Mouse (Mus musculus): ENCODE data around the gene Lce6a. TPM values are rescaled to one million over a fixed set of nuclear protein-coding genes. Genes with fewer than 3 reads are reported as not detected.

Gene Lce6a
- polyA plus RNA-seq (2012; rRNA removed) = not detected in 2 replicates

DNA sequence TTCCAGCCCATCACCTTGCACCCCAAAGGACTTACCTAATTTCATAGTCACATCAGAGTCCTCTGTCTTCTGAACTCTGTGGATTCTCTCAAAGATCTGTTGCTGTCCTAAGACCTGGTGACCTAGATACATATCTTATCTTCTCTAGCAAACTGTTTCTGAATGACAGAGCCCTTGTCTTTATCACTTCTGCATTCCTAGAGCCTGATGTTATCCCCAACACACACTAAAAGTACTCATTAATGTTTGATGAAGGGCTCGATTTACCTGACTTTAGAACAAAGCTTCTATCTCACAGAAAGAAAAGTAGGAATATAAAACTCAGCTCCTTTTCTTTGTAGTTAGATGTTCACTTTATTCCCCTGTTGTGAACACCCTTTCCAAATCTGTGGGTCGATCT is at the start of gene Lce6a:
Lce6a (minus strand) TSS at position 101 of the 400 bp plus-strand sequence.
- H3K4me3 ChIP-seq (replicated peaks; ENCODE audit: extremely low read depth, low read depth, low read length) = no peak within 1 kb of the TSS
- WGBS = 58% methylated on average over 2 of the region's 2 CpGs
- no peak for DNase-seq
- H3K4me1 ChIP-seq (ENCODE audit: control insufficient read depth, insufficient read depth, low read length) = no peaks in the 10 kb centered on the region
- TF ChIP-seq CTCF (IDR thresholded peaks at IDR 0.05; ENCODE audit: insufficient read depth, low read length) = no peak
- TF ChIP-seq POLR2A (IDR thresholded peaks at IDR 0.05; ENCODE audit: borderline replicate concordance, extremely low read depth, low read depth, low read length) = no peak

DNA sequence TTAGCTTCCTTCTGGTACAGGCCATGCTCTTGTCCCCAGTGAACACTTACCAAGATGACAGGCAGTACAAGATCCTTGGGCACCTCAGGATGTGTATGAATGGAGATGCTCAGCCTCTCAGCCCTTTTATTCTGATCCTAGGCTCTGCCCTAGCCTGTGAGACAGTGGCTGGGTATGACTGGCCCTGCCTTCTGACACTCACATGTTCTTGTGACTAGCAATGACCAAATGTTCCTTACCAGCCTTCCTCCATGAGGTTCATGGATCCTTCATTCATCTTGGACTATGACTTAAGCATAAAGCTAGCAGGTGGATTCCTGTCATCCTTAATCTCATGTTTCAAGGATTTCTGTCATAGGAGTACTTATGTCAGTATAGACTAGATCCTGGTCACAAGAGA is 48.8 kb upstream of the Lce6a start, which contains the start of gene Lce1a2:
Lce1a2 (minus strand) TSS at position 101 of the 400 bp plus-strand sequence.
- no peaks in the 10 kb centered on the region for H3K4me1 ChIP-seq (ENCODE audit: control insufficient read depth, insufficient read depth, low read length)
- no peak for DNase-seq
- H3K4me3 ChIP-seq (replicated peaks; ENCODE audit: extremely low read depth, low read depth, low read length) = no peak within 1 kb of the TSS
- no peak for TF ChIP-seq CTCF (IDR thresholded peaks at IDR 0.05; ENCODE audit: insufficient read depth, low read length)
- no peak for TF ChIP-seq POLR2A (IDR thresholded peaks at IDR 0.05; ENCODE audit: borderline replicate concordance, extremely low read depth, low read depth, low read length)

DNA sequence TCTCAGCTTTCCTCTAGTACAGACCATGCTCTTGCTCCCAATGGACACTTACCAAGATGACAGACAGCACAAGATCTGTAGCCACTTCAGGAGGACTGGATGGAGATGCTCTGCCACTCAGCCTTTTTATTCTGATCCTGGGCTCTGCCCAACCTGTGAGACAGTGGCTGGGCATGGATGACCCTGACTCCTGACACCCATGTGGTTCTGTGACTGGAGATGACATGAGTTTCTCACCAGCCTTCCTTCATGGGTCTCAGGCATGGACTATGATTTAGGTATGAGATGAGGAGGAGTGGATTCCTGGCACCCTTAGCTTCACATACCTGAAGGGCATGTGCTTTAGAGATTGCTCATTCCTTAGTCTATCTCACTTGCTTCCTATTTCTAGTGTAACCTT is 35.4 kb upstream of the Lce6a start, which contains the start of gene Lce1b:
Lce1b (minus strand) TSS at position 101 of the 400 bp plus-strand sequence.
- TF ChIP-seq CTCF (IDR thresholded peaks at IDR 0.05; ENCODE audit: insufficient read depth, low read length) (no peak), POLR2A (IDR thresholded peaks at IDR 0.05; ENCODE audit: borderline replicate concordance, extremely low read depth, low read depth, low read length) (no peak)
- Histone ChIP-seq H3K4me1 (ENCODE audit: control insufficient read depth, insufficient read depth, low read length) (no peaks in the 10 kb centered on the region), H3K4me3 (replicated peaks; ENCODE audit: extremely low read depth, low read depth, low read length) (no peak within 1 kb of the TSS)
- no peak for DNase-seq

DNA sequence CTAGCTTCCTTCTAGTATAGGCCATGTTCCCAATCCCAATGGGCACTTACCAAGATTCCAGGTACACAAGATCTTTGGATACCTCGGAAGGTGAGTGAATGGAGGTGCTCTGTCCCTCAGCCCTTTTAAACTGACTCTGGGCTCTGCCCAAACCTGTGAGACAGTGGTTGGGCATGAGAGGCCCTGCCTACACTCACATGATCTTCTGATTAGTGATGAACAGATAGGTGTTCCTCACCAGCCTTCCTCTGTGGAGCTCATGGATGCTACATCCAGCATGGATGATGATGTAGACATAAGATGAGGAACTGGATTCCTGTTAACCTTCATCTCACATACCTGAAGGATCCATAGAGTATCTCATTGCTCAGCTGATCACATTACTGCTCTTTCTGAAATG is 26.7 kb upstream of the Lce6a start, which contains the start of gene Lce1a1:
Lce1a1 (minus strand) TSS at position 101 of the 400 bp plus-strand sequence.
- DNase-seq = no peak
- Histone ChIP-seq H3K4me1 (ENCODE audit: control insufficient read depth, insufficient read depth, low read length) (no peaks in the 10 kb centered on the region), H3K4me3 (replicated peaks; ENCODE audit: extremely low read depth, low read depth, low read length) (no peak within 1 kb of the TSS)
- no peak for TF ChIP-seq POLR2A (IDR thresholded peaks at IDR 0.05; ENCODE audit: borderline replicate concordance, extremely low read depth, low read depth, low read length)
- TF ChIP-seq CTCF (IDR thresholded peaks at IDR 0.05; ENCODE audit: insufficient read depth, low read length) = no peak
- 79% methylated on average over 1 of the region's 1 CpGs for WGBS

DNA sequence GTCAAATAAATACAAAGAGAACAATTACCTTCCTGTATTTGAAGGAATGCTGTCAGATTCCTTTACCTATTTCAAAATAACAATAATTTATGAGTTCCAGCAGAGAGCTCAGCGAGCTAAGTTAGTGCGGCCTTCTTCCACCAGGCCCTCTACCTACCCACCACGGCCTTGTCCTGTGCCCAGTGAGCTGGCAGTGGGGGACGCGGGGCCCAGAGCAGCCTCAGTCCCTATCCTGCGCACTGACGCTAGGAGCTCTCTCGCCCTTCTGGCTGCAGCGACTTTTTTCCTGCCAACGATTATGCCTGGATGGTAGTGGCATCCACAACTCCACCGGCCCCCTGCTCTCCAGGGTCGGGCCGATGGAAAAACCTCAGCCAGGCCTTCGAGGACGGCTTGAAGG is 18.4 kb upstream of the Lce6a start:
- 86% methylated on average over 15 of the region's 15 CpGs for WGBS
- Histone ChIP-seq H3K4me3 (replicated peaks; ENCODE audit: extremely low read depth, low read depth, low read length) (no peak overlapping the region), H3K4me1 (ENCODE audit: control insufficient read depth, insufficient read depth, low read length) (no peaks in the 10 kb centered on the region)
- no peak for DNase-seq
- TF ChIP-seq CTCF (IDR thresholded peaks at IDR 0.05; ENCODE audit: insufficient read depth, low read length) (no peak), POLR2A (IDR thresholded peaks at IDR 0.05; ENCODE audit: borderline replicate concordance, extremely low read depth, low read depth, low read length) (no peak)

DNA sequence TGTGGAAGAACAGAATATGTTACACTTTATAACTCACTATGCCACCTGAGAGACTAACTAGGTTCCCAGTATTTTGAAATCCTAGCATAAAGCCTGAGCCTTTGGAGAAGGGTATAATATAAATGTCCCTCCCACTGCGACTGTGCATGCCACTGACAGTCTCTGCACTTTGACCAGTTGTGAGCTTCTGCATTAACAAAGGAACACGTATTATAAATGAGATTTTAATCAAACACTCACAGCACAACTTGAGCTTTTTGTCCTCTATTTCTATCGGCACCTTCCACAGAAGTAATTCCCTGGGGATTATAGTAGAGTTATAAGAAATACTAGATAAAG is 17.2 kb upstream of the Lce6a start:
- Histone ChIP-seq H3K4me1 (ENCODE audit: control insufficient read depth, insufficient read depth, low read length) (no peaks in the 10 kb centered on the region), H3K4me3 (replicated peaks; ENCODE audit: extremely low read depth, low read depth, low read length) (no peak overlapping the region)
- 68% methylated on average over 3 of the region's 3 CpGs for WGBS
- no peak for DNase-seq
- TF ChIP-seq CTCF (IDR thresholded peaks at IDR 0.05; ENCODE audit: insufficient read depth, low read length) = no peak
- TF ChIP-seq POLR2A (IDR thresholded peaks at IDR 0.05; ENCODE audit: borderline replicate concordance, extremely low read depth, low read depth, low read length) = no peak

DNA sequence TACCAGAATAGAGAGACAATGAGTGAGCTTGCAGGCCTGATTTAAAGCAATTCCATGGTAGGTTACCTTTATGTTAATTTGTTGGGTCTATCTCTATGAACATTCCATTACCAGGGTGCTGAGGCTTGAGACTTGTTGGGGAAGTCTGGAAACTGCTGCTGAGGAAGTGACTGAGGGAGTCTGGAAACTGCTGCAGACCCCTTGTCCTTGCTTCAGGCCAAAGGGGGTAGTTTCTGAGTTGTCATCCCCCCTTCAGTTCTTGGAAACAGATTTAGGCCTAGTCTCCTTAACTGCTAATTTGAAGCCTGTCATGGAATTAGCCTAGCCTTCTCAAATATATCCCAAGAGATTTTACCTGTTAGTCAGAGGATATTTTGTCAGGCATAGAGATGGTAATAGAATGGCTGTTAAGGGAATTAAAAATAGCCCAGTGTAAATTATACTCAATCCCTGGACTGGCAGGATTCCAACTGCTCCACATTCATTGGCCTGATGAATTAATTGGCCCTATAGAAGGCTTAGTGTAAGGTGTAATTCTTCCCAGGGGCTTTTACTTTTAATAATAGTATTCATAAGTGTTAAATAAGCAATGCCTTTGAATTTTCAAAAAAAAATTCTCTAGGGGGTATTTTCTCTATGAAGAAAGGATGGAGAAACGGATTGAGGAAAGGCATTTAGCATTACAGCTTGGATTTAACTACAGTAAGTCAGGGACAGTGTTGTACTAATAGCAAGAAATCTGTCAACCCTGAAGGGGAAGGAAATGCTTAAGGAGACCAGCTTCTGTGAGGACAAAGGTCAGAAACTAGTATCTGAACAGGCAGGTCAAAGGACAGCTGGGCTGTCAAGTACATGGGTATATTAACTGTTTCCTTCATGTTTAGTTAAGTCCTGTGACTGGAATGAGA is 16.5 kb upstream of the Lce6a start:
- no peak for DNase-seq
- 43% methylated on average over 1 of the region's 1 CpGs for WGBS
- no peak for TF ChIP-seq POLR2A (IDR thresholded peaks at IDR 0.05; ENCODE audit: borderline replicate concordance, extremely low read depth, low read depth, low read length)
- no peak for TF ChIP-seq CTCF (IDR thresholded peaks at IDR 0.05; ENCODE audit: insufficient read depth, low read length)
- Histone ChIP-seq H3K4me1 (ENCODE audit: control insufficient read depth, insufficient read depth, low read length) (no peaks in the 10 kb centered on the region), H3K4me3 (replicated peaks; ENCODE audit: extremely low read depth, low read depth, low read length) (no peak overlapping the region)

DNA sequence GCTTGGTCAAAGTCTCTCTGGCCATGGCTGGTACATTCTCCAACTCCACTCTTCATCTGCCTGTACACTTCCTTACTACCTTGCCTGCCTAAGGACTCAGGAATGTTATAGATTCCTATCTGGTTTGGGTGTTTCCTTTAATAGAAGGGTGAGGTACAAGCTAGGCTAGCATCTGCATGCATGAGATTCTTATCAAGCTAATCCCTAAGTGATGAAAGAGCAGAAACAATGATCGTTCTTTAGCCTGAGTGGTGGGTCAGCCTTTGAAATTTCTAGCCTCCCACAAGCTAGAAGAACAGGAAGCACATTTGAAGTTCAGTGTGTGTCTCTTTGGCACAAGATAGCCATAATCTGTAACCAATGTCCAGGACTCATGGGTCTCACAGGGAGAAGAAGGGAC is 11.7 kb downstream of the Lce6a start:
- WGBS = 26% methylated on average over 1 of the region's 1 CpGs
- TF ChIP-seq POLR2A (IDR thresholded peaks at IDR 0.05; ENCODE audit: borderline replicate concordance, extremely low read depth, low read depth, low read length) = no peak
- no peak for TF ChIP-seq CTCF (IDR thresholded peaks at IDR 0.05; ENCODE audit: insufficient read depth, low read length)
- no peak for DNase-seq
- Histone ChIP-seq H3K4me1 (ENCODE audit: control insufficient read depth, insufficient read depth, low read length) (no peaks in the 10 kb centered on the region), H3K4me3 (replicated peaks; ENCODE audit: extremely low read depth, low read depth, low read length) (no peak overlapping the region)

DNA sequence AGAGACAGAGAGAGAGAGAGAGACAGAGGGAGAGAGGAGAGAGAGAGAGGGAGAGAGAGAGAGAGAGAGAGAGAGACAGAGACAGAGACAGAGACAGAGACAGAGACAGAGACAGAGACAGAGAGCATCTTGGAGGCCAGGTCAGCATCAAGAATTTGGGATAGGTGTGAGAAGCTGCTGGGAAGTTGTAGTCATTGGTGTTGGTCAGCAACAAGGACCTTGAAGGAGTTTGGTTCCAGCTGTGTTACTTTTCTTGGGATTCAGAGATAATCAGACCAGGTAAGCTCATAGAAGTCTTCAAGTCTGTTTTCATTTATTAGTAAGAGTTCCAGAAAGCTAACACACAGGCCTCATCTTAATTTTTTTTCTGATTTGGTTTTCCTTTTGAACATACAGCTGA is 14.1 kb downstream of the Lce6a start, which contains the start of gene 2210017I01Rik:
2210017I01Rik (minus strand) TSS at position 101 of the 400 bp plus-strand sequence.
- H3K4me3 ChIP-seq (replicated peaks; ENCODE audit: extremely low read depth, low read depth, low read length) = no peak within 1 kb of the TSS
- H3K4me1 ChIP-seq (ENCODE audit: control insufficient read depth, insufficient read depth, low read length) = no peaks in the 10 kb centered on the region
- no peak for DNase-seq
- TF ChIP-seq CTCF (IDR thresholded peaks at IDR 0.05; ENCODE audit: insufficient read depth, low read length) = no peak
- no peak for TF ChIP-seq POLR2A (IDR thresholded peaks at IDR 0.05; ENCODE audit: borderline replicate concordance, extremely low read depth, low read depth, low read length)

DNA sequence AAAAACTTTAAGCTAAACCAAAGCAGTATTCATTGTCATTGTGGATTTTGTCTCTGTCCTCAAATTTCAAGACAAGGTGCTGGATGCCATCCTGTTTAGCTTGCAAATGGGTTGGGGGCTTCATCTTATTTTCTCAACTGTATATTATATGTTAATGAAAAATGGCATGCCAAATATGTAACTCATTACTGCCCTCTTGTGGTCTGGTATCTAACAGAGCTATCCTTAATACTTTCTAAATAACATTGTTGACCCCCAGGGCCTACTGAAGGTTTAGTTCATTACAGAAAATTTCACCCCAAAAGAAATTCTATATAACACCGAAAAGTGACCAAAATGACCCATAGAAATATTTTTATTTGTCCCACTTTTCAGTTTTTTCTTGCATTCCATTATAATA is 19.3 kb downstream of the Lce6a start:
- TF ChIP-seq CTCF (IDR thresholded peaks at IDR 0.05; ENCODE audit: insufficient read depth, low read length) = no peak
- no peak for TF ChIP-seq POLR2A (IDR thresholded peaks at IDR 0.05; ENCODE audit: borderline replicate concordance, extremely low read depth, low read depth, low read length)
- H3K4me1 ChIP-seq (ENCODE audit: control insufficient read depth, insufficient read depth, low read length) = no peaks in the 10 kb centered on the region
- no peak for DNase-seq
- 37% methylated on average over 1 of the region's 1 CpGs for WGBS
- no peak overlapping the region for H3K4me3 ChIP-seq (replicated peaks; ENCODE audit: extremely low read depth, low read depth, low read length)

Measured in lung, adult 2 months (tissue).